Mouse (Mus musculus) erythroblast, embryonic 14.5 days (primary cell): ENCODE data around the gene Clptm1.

Experiments
- GATA1 ChIP-seq: IDR thresholded peaks from 2 replicates; pipeline ENCODE4 v1.6.1; 2012; ENCODE audit warnings: low read length, inconsistent platforms, mixed read lengths
- TAL1 ChIP-seq: IDR thresholded peaks from 3 replicates; pipeline ENCODE4 v1.6.1; 2012; ENCODE audit warnings: low read length, inconsistent platforms, mixed read lengths

GRCm38 (mm10) chr7:19633197-19633596 is 31.6 kb downstream of the Clptm1 start:
- TF ChIP-seq GATA1 (no peak), TAL1 (no peak)
